Mouse (Mus musculus) adrenal gland, postnatal 4 days (tissue): ENCODE measurements around the gene Tsen2. TPM values are rescaled to one million over a fixed set of nuclear protein-coding genes. Genes with fewer than 3 reads are reported as not detected.
A peak's percentile ranks its signal among the peaks of the same experiment; 100 is the strongest.

ENCODE experiments used
- DNase-seq, 2 experiments: peaks; one replicate each; pipeline ENCODE4 v3.0.0; 2021 to 2022; ENCODE audit warnings: low spot score in 2 of 2, mixed read lengths in 2 of 2
- total RNA-seq, 2 experiments: library from RNA; stranded (reverse); gene quantifications; 2 replicates each; pipeline ENCODE4 v1.2.3; 2021

Gene Tsen2
- total RNA-seq, 2 experiments from 2014 or later = 18.4 to 20.7 TPM

DNA sequence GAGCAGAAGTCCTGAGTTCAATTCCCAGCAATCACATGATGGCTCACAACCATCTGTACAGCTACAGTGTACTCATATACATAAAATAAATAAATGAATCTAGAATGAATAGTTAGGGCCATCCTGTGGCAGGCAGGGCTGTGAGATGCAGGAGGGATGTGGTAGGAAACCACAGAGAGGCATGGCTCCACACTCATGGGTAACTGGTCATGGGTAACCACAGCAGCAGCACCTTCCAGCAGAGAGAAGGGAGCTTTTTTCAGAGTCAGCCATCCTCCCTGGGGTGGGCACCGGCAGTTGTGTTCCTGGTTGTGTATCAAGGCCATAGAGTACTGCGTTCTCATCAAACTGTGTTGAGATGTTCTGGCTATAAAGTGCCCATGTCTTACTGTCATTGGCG lies 50.0 kb downstream of the Tsen2 start:
- no peak for DNase-seq

DNA sequence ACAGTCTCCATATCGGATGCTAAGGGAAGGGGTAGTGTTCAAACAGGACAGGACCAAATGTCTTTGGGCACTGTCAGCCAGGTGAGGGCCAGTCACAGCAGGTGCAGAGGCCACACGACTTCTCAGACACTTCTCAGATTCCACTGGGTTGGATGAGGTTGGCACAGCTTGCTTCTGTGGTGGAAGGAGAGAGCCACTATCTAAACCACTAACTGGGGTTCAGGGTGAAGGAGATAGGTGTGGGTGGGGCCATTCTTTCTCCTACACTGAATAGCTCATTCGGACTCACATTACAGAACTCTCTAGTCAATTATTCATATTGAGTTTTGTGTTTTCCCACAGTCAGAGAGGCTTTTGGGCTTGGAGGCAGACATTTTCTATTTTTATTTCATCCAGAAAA lies 51.2 kb downstream of the Tsen2 start:
- no peak for DNase-seq

DNA sequence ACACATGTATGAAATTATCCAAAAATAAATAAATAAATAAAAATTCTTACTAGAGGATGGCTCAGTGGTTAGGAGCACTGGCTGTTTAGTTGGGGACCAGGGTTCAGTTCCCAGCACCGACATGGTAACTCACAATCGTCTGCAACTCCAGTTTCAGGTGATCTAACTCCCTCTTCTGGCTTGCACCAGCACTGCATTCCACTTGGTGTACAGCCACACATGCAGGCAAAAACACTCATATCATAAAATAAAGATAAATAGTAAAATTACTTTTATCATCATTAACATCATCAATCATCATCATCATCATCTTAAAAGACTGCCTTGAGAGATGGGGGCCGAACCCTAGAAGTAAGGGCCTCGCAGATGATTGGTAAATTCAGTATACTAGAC lies 56.9 kb downstream of the Tsen2 start:
- DNase-seq = no peak

DNA sequence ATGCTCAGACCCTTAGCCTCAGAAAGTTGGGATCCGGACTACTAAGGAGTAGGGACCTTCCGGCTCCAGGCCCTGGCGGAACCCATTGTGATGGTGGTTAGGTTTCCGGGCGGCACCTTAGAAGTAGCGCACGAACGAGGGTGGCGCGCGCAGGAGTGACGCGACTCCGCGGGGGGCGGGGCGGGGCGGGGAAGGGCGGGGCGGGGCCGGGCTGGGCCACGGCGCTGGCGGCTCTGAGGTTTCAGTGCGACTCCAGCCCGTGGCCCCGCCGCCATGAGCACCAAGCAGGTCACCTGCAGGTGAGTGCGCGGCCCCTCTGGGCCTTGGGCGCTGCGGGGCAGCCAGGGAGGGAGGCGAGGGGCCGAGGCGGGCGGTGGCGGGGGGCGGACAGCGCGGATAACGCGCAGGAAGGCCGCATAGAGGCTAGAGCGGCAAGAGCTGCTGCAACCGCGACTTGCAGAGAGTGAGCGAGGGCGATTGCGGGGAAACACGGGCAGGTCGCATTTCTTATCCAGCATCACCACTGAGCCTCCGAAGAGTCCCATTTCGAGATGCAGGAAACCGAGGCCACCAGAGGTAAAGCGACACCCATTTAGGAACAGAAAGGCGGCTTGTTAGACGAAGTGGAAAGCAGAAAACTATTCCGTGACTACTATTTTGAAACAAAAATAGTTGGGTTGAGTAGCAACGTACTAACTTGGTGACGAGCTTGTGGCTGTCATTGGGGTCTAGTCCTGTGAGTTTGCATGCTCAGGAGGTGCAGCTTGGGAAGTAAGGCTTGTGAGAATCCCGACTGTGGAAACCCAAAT lies 57.5 kb downstream of the Tsen2 start, which contains the start of gene Mkrn2:
Gene Mkrn2, plus strand, starts transcription at position 188 of the 809 bp plus-strand sequence.
- DNase-seq = peak; percentile 70 to 74

DNA sequence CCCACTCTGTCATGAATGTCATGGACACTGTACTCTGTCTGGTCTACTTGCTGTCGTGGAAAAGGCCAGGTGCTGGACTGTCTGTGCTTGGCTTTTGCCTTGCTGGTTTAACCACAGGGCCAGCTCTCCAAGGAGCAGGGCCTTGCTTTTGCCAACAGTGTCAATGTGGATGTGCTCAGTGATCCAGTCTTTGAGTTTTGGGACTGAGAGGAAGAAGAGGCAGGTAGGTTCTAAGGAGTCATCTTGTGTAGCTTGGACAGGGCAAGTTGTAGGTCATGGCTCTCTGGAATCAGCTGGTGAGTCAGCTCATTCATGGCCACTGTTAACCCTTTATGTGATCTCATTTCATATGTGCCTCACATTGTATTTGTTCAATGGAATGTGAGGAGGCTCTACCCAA lies 62.0 kb downstream of the Tsen2 start:
- DNase-seq = no peak

DNA sequence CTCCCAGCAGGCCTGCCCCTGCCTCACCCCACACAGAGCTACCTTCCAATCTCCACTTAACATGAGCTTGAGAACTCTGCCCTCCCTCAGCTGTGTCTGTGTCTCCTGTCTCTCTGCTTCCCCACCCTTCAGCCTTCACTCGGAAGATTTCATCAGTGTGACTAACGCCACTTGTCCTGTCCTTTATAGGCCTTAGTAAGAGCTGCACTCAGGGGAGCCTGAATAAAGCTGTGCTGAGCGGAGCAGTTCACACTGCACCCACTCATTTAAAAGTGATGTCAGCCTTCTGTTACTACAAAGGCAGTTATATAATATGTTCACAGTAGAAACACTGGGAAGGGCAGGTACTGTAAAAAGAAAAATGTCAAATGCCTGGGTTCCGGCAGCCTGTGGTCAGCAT lies 63.0 kb downstream of the Tsen2 start:
- no peak for DNase-seq

DNA sequence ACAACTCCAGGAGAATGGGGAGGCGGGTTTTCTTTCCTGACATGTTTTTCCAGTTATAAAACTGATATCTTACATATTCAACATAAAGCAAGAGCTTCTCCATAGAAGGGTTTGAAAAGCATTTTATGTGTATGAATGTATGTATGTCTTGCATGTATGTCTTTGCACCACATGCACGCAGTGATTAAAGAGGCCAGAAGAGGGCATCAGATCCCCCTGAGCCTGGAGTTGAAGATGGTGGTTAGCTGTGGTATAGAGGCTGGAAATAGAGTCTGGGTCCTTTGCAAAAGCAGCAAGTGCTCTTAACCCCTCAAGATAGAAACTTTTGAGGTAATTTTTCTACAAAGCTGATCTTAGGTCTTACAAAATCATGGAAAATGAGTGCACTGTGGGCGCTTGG lies 64.7 kb downstream of the Tsen2 start:
- no peak for DNase-seq

DNA sequence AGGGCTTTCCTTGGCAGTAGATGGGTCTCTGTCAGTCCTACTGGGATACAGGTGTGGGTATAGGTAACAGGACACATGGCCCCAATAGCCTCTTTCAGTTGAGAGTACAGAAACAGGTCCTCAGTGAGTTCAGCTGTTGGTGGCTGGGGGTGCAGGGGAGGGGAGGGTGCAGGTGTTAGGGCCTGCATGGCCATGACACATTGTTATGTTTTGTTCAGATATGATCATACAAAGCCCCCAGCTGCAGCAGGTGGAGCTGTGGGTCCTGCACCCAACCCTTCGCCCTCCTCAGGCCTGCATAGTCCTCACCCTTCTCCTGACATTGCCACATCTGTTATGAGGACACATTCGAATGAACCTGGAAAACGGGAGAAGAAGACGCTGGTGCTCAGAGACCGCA lies 65.8 kb downstream of the Tsen2 start:
- DNase-seq = no peak

DNA sequence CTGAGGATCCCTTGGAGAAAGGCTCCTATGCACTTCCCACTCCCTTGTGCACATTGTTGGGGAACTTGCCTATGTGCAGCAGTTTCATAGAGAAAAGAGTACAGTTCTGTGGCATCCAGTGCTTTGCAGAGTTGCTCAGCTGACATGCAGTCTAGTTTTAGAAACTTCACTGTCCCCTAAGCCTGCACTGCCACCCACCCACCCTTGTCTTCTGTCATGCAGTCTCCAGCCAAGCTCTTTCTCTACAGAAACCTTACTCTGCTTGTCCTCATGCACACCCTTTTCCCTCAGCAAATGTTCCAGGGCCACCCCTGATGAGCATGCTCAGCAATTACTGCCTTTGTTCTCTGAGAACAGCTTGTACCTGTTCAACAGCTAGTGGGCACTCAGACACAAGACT lies 69.3 kb downstream of the Tsen2 start:
- no peak for DNase-seq

DNA sequence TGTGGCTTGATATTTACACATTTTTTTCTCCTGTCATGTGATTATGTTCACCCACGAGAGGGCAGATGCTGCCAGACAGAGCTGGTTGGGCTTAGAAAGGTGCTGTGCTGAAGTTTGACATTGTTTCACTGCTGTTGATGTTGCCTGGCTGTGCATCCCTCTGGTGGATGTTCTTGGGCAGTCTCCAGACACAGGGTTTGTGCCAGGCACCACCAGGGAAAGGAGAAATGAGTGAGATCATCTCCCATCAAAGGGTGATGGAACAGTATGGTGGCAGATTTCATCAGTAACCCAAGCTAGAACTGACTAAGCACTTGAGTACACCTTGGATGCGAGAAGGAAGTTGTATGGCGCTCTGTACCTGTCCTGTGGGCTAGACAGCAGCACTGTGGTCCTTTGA lies 71.5 kb downstream of the Tsen2 start:
- DNase-seq = no peak

DNA sequence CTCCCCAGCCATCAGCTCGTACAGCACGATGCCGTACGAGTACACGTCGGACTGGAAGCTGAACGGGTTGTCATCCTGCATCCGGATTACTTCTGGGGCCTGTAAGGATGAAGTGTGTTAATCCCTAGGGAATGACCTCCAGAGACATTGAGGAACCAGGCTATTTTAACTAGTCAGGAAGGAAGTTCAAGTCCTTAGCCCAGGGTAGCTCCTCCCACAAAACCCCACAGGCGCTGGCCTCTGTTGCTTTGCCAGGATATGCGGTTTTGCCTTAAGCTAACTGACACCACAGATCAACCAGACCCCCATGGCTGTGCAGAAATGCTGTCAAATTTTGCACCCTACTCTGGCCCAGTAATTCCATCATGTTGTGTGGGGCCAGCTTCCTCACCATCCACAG lies 75.4 kb downstream of the Tsen2 start:
- DNase-seq = no peak

DNA sequence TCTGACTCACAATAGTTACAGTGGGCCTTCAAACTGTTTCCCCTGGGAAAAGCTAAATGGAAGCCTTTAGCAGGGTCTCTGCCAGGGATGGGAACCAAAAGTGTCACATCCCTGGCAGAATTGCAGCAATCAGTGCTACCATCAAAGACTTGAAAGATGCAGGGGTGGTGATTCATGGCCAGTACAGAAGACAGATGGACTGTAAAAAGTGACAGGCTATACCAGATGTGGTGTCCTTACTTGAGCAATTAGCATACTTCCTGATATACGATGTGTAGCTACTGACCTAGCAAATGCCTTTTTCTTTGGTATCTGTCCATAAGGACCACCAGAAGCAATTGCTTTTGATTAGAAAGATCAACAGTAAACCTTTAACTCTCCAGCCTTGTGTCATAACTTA lies 76.5 kb downstream of the Tsen2 start:
- DNase-seq = no peak

DNA sequence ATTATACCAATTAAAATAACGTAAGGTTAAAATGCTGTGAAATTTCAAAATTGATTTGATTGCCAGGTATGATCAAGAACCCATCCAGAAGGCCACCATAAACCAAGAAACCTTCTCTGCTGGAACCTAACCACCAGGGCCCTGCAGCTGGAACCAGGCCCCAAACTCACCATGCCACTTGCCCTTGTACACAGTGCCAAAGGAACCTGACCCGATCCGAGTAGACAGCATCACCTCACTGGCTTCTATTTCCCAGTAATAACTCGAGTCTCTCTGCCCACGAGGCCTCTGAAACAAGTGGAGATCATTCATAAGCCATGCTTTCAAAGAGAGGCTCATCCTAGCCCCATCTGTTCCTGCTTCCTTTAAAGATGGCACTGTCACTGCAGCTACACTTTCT lies 81.7 kb downstream of the Tsen2 start:
- DNase-seq = no peak

Other genes with a start within 250 kb of the Tsen2 start
- 10 to 100 TPM; 24.8 to 30.2 TPM for gene Pparg, start 183.7 kb upstream of the Tsen2 start, total RNA-seq
- 1 to 10 TPM in 1 of 2 experiments, under 1 TPM in 1; 0.45 to 1.2 TPM for gene Mkrn2os, start 47.9 kb downstream of the Tsen2 start, total RNA-seq
- gene Mkrn2, start 57.2 kb downstream of the Tsen2 start, total RNA-seq = 10 to 100 TPM; 42.2 to 46.1 TPM
- 100 to 1,000 TPM; 125 to 131 TPM for gene Raf1, start 132.0 kb downstream of the Tsen2 start, total RNA-seq
- 1 to 10 TPM; 1.2 to 1.5 TPM for gene Tmem40, start 217.7 kb downstream of the Tsen2 start, total RNA-seq
- 10 to 100 TPM; 23.4 to 24.2 TPM for gene Cand2, start 229.9 kb downstream of the Tsen2 start, total RNA-seq